Mouse (Mus musculus): ENCODE data around the gene Cped1. TPM values are rescaled to one million over a fixed set of nuclear protein-coding genes. Genes with fewer than 3 reads are reported as not detected.

Cped1 gene
- 74.8 and 75.0 TPM in 2 replicates for polyA plus RNA-seq (2014; fragmentation: Nextera tagmentation; extraction: Ambion mirVana)

- Histone ChIP-seq H3K9ac (ENCODE audit: low read length) (peak within 1 kb of the TSS; percentile 89), H3K4me3 (ENCODE audit: low read depth, low read length) (peak within 1 kb of the TSS; percentile 54), H3K4me1 (ENCODE audit: control insufficient read depth, insufficient read depth, low read length) (no peaks in the 10 kb centered on the region), H3K27me3 (ENCODE audit: control insufficient read depth, insufficient read depth, low read length) (no peaks in the 10 kb centered on the region), H3K36me3 (ENCODE audit: control insufficient read depth, insufficient read depth, low read length) (no peaks in the 10 kb centered on the region), H3K4me2 (ENCODE audit: low read depth, severe bottlenecking) (peak within 1 kb of the TSS; percentile 82), H3K9me3 (ENCODE audit: control insufficient read depth, low read length) (no peaks in the 10 kb centered on the region), H3K27ac (replicated peaks; ENCODE audit: low read depth, low read length) (peak within 1 kb of the TSS; percentile 77)
- ATAC-seq (ENCODE audit: insufficient number of reproducible peaks, low FRiP score, low TSS enrichment, low read depth) (peak; percentile 71), DNase-seq (ENCODE audit: low spot score) (peak; percentile 82)
- under 1% methylated on average over 38 of the region's 38 CpGs for WGBS
Observed at GRCm38 (mm10) chr6:21985732-21986540, at the start of gene Cped1. Cped1 (plus strand) TSS chr6:21985916.

GRCm38 (mm10) chr6:21937981-21938635 lies 47.6 kb upstream of the Cped1 start:
- 87% methylated on average over 4 of the region's 4 CpGs for WGBS
- Histone ChIP-seq H3K4me3 (ENCODE audit: low read depth, low read length) (no peak overlapping the region), H3K4me1 (ENCODE audit: control insufficient read depth, insufficient read depth, low read length) (no peaks in the 10 kb centered on the region), H3K27me3 (ENCODE audit: control insufficient read depth, insufficient read depth, low read length) (no peaks in the 10 kb centered on the region), H3K9ac (ENCODE audit: low read length) (no peak overlapping the region), H3K36me3 (ENCODE audit: control insufficient read depth, insufficient read depth, low read length) (no peaks in the 10 kb centered on the region), H3K4me2 (ENCODE audit: low read depth, severe bottlenecking) (no peak overlapping the region), H3K27ac (replicated peaks; ENCODE audit: low read depth, low read length) (no peak overlapping the region), H3K9me3 (ENCODE audit: control insufficient read depth, low read length) (no peaks in the 10 kb centered on the region)
- no peak for ATAC-seq (ENCODE audit: insufficient number of reproducible peaks, low FRiP score, low TSS enrichment, low read depth)
- no peak for DNase-seq (ENCODE audit: low spot score)

- Histone ChIP-seq H3K4me1 (ENCODE audit: control insufficient read depth, insufficient read depth, low read length) (0 out of 2 replicates have a peak, but pooled peaks cover 5% of the 10 kb centered on the region), H3K9me3 (ENCODE audit: control insufficient read depth, low read length) (no peaks in the 10 kb centered on the region), H3K4me2 (ENCODE audit: low read depth, severe bottlenecking) (peak within 1 kb of the TSS; percentile 60), H3K4me3 (ENCODE audit: low read depth, low read length) (peak within 1 kb of the TSS; percentile 83), H3K27me3 (ENCODE audit: control insufficient read depth, insufficient read depth, low read length) (no peaks in the 10 kb centered on the region), H3K36me3 (ENCODE audit: control insufficient read depth, insufficient read depth, low read length) (no peaks in the 10 kb centered on the region), H3K27ac (replicated peaks; ENCODE audit: low read depth, low read length) (peak within 1 kb of the TSS; percentile 95), H3K9ac (ENCODE audit: low read length) (peak within 1 kb of the TSS; percentile 92)
- DNase-seq (ENCODE audit: low spot score) = peak; percentile 98
- under 1% methylated on average over 35 of the region's 35 CpGs for WGBS
- ATAC-seq (ENCODE audit: insufficient number of reproducible peaks, low FRiP score, low TSS enrichment, low read depth) = peak; percentile 99
Observed at GRCm38 (mm10) chr6:21949226-21949731, 36.4 kb upstream of the Cped1 start, which contains the start of gene Ing3. Ing3 (plus strand) TSS chr6:21949571.

GRCm38 (mm10) chr6:21949771-21950448 lies 35.8 kb upstream of the Cped1 start:
- peak overlapping the region; percentile 95 for H3K27ac ChIP-seq (replicated peaks; ENCODE audit: low read depth, low read length)

GRCm38 (mm10) chr6:21950676-21951075 lies 35.0 kb upstream of the Cped1 start:
- no peak overlapping the region for H3K27ac ChIP-seq (replicated peaks; ENCODE audit: low read depth, low read length)
- no peaks in the 10 kb centered on the region for H3K27me3 ChIP-seq (ENCODE audit: control insufficient read depth, insufficient read depth, low read length)
- peak overlapping the region; percentile 60 for H3K4me2 ChIP-seq (ENCODE audit: low read depth, severe bottlenecking)
- peak overlapping the region; percentile 83 for H3K4me3 ChIP-seq (ENCODE audit: low read depth, low read length)
- H3K9me3 ChIP-seq (ENCODE audit: control insufficient read depth, low read length) = no peaks in the 10 kb centered on the region
- H3K9ac ChIP-seq (ENCODE audit: low read length) = no peak overlapping the region
- 0 out of 2 replicates have a peak, but pooled peaks cover 5% of the 10 kb centered on the region for H3K4me1 ChIP-seq (ENCODE audit: control insufficient read depth, insufficient read depth, low read length)
- 77% methylated on average over 2 of the region's 2 CpGs for WGBS
- DNase-seq (ENCODE audit: low spot score) (no peak), ATAC-seq (ENCODE audit: insufficient number of reproducible peaks, low FRiP score, low TSS enrichment, low read depth) (no peak)
- peaks cover 4% of the 10 kb centered on the region; the same call in 1 of the 2 replicates for H3K36me3 ChIP-seq (ENCODE audit: control insufficient read depth, insufficient read depth, low read length)

More at GRCm38 (mm10) chr6:21949771-21950448, 35.8 kb upstream of the Cped1 start:
- DNase-seq (ENCODE audit: low spot score) (peak; percentile 97), ATAC-seq (ENCODE audit: insufficient number of reproducible peaks, low FRiP score, low TSS enrichment, low read depth) (peak; percentile 95)
- peak overlapping the region; percentile 83 for H3K4me3 ChIP-seq (ENCODE audit: low read depth, low read length)
- no peaks in the 10 kb centered on the region for H3K9me3 ChIP-seq (ENCODE audit: control insufficient read depth, low read length)
- WGBS = under 1% methylated on average over 57 of the region's 68 CpGs
- no peaks in the 10 kb centered on the region for H3K27me3 ChIP-seq (ENCODE audit: control insufficient read depth, insufficient read depth, low read length)
- H3K4me1 ChIP-seq (ENCODE audit: control insufficient read depth, insufficient read depth, low read length) = 0 out of 2 replicates have a peak, but pooled peaks cover 5% of the 10 kb centered on the region
- H3K4me2 ChIP-seq (ENCODE audit: low read depth, severe bottlenecking) = peak overlapping the region; percentile 60
- peak overlapping the region; percentile 92 for H3K9ac ChIP-seq (ENCODE audit: low read length)
- H3K36me3 ChIP-seq (ENCODE audit: control insufficient read depth, insufficient read depth, low read length) = peaks cover 2% of the 10 kb centered on the region; the same call in 1 of the 2 replicates

GRCm38 (mm10) chr6:21955468-21955867 lies 30.2 kb upstream of the Cped1 start:
- Histone ChIP-seq H3K36me3 (ENCODE audit: control insufficient read depth, insufficient read depth, low read length) (peaks cover 4% of the 10 kb centered on the region; the same call in 1 of the 2 replicates), H3K4me1 (ENCODE audit: control insufficient read depth, insufficient read depth, low read length) (0 out of 2 replicates have a peak, but pooled peaks cover 4% of the 10 kb centered on the region), H3K27ac (replicated peaks; ENCODE audit: low read depth, low read length) (no peak overlapping the region), H3K4me3 (ENCODE audit: low read depth, low read length) (no peak overlapping the region), H3K9ac (ENCODE audit: low read length) (no peak overlapping the region), H3K9me3 (ENCODE audit: control insufficient read depth, low read length) (no peaks in the 10 kb centered on the region), H3K27me3 (ENCODE audit: control insufficient read depth, insufficient read depth, low read length) (no peaks in the 10 kb centered on the region), H3K4me2 (ENCODE audit: low read depth, severe bottlenecking) (no peak overlapping the region)
- WGBS = 96% methylated on average over 4 of the region's 4 CpGs
- no peak for DNase-seq (ENCODE audit: low spot score)
- no peak for ATAC-seq (ENCODE audit: insufficient number of reproducible peaks, low FRiP score, low TSS enrichment, low read depth)

GRCm38 (mm10) chr6:21958922-21959321 lies 26.8 kb upstream of the Cped1 start:
- no peak overlapping the region for H3K4me2 ChIP-seq (ENCODE audit: low read depth, severe bottlenecking)
- H3K27me3 ChIP-seq (ENCODE audit: control insufficient read depth, insufficient read depth, low read length) = no peaks in the 10 kb centered on the region
- H3K36me3 ChIP-seq (ENCODE audit: control insufficient read depth, insufficient read depth, low read length) = peaks cover 4% of the 10 kb centered on the region; the same call in 1 of the 2 replicates
- no peak for ATAC-seq (ENCODE audit: insufficient number of reproducible peaks, low FRiP score, low TSS enrichment, low read depth)
- H3K4me3 ChIP-seq (ENCODE audit: low read depth, low read length) = no peak overlapping the region
- no peak overlapping the region for H3K27ac ChIP-seq (replicated peaks; ENCODE audit: low read depth, low read length)
- H3K9ac ChIP-seq (ENCODE audit: low read length) = no peak overlapping the region
- DNase-seq (ENCODE audit: low spot score) = no peak
- WGBS = 78% methylated on average over 4 of the region's 4 CpGs
- no peaks in the 10 kb centered on the region for H3K4me1 ChIP-seq (ENCODE audit: control insufficient read depth, insufficient read depth, low read length)
- H3K9me3 ChIP-seq (ENCODE audit: control insufficient read depth, low read length) = no peaks in the 10 kb centered on the region

GRCm38 (mm10) chr6:21959909-21960308 lies 25.8 kb upstream of the Cped1 start:
- Histone ChIP-seq H3K9me3 (ENCODE audit: control insufficient read depth, low read length) (no peaks in the 10 kb centered on the region), H3K4me3 (ENCODE audit: low read depth, low read length) (no peak overlapping the region), H3K27ac (replicated peaks; ENCODE audit: low read depth, low read length) (no peak overlapping the region), H3K36me3 (ENCODE audit: control insufficient read depth, insufficient read depth, low read length) (peaks cover 2% of the 10 kb centered on the region; the same call in 1 of the 2 replicates), H3K9ac (ENCODE audit: low read length) (no peak overlapping the region), H3K4me2 (ENCODE audit: low read depth, severe bottlenecking) (no peak overlapping the region), H3K4me1 (ENCODE audit: control insufficient read depth, insufficient read depth, low read length) (no peaks in the 10 kb centered on the region), H3K27me3 (ENCODE audit: control insufficient read depth, insufficient read depth, low read length) (no peaks in the 10 kb centered on the region)
- ATAC-seq (ENCODE audit: insufficient number of reproducible peaks, low FRiP score, low TSS enrichment, low read depth) = no peak
- 95% methylated on average over 5 of the region's 5 CpGs for WGBS
- DNase-seq (ENCODE audit: low spot score) = no peak

Data from limb, embryonic 11.5 days (tissue).